Mouse (Mus musculus) stomach, postnatal 0 days (tissue): ENCODE measurements around the gene Grm1.

Experiments used
- CTCF ChIP-seq: IDR thresholded peaks from 2 replicates; pipeline ENCODE4 v1.5.1; 2016; ENCODE audit warnings: antibody characterized with exemption, low read depth, mild to moderate bottlenecking, moderate library complexity
- EP300 ChIP-seq: optimal IDR thresholded peaks from 2 replicates; pipeline ENCODE3; 2016; ENCODE audit warnings: antibody characterized with exemption

DNA sequence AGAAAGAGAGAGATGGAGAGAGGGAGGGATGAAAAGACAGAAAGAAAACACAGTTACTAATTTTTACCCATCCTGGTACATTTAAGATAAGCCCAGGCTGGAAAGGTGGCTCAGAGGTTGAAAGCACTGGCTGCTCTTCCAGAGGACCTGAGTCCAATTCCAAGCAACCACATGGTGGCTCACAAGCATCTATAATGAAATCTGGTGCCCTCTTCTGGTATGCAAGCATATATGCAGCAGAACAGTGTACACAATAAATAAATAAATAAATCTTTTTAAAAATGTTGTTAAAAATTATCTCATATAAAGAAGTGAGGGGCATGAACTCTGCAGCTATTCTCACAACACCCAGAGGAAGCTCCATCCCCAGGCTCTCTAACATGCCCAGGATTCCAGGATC lies 42.8 kb downstream of the Grm1 start:
- no peak for TF ChIP-seq EP300
- peak; percentile 34 for TF ChIP-seq CTCF
